Mouse (Mus musculus): ENCODE measurements at regions not wholly inside any gene's neighbourhood (a gene's known extent, or its start where the extent isn't known, plus 50 kb on each side); places are given as distances from the start of the nearest gene placed in this dataset.

DNA sequence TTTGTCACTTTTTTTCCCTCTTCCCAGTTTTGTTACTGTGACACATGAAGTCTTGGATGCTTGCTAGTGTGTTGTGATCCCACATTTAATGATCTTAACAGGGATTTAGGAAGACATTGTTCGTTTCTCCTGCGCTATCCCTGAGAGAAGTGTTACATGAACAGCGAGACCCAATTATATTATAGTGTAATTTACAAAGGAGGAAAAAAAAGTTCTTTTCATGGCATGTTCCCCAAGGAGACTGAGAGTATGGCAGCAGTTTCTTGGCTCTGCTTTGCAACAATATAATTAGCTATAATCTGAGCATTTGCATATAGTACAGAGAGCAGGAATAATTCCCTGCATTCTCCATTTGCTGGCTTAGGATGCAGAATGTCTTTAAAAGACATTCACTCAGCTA, 168.6 kb downstream of the Insc start:
- no peak for DNase-seq

DNA sequence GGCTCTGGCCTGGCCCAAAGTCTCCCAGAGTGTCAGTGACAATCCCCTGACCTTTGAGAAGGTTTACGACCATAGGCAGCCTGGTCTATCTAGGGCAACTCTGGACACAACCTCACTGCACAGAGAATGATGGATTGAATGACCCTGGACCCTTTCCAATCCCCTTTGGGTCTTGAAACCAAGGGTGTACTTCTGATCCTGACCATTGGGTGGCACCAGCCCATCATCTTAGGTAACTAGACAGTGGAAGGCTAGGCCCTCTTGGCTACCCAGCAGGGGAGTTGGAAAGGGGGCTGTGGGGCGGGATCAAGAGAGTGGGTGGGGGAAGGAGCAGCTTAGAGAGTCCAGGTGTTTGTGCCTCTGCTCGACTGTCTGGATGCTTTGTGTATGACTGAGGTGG, 178.7 kb downstream of the Insc start:
- DNase-seq, result peak; percentile 71

DNA sequence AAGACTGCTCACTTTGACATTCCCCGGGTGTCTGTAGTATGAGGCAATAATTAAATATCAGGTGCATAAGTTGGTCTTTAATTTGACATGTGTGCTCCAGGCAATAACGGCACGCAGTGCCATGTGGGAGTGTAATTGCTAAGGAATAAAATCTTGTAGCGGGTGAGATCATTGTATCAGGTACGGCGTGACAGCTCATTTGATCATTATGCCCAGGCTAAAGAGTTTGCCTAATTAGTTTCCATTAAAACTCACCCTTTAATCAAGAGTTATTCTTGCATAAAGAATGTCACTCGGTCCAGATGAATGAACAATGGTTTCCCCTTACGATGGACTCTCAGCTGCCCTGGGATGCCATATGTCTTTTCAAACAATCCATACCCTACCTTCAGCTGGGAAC, 190.4 kb downstream of the Insc start:
- no peak for DNase-seq

DNA sequence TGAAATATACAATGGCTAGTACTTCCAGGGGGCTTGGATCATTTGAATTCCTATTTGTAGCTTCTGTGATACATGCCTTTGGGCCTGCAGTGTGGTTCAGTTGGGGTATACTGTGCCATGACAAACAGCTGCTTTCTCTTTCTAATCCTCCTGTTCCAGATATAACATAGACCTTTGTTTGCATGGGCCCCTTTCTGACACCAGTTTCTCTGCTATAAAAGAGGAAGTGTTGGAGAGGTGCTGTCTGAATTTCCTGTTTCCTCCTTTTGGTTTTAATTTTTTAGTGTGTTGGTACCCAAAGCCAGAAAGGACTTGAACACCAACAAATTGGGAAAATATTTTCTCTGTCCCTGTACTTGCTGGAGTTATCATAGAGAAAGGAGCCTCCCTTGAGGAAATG, 207.3 kb downstream of the Insc start:
- no peak for DNase-seq

DNA sequence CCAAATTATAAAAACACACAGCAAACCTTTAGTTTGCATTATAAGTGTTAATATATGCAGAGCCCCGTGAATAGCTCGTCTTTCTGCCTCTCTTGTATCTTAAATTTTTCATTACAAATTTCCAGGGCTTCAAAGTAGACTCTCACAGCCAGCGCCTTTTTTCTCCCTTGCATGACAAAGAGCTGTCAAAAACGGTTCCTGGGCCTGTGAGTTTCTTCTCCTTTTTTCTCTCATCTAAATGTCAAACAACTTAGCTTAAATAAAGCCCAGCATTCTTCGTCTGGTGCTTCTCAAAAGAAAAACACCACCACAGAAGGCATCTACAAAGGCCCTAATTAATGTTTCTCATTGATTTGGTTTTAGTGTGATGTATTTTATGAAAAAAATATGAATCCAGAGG, 219.7 kb downstream of the Insc start:
- no peak for DNase-seq

DNA sequence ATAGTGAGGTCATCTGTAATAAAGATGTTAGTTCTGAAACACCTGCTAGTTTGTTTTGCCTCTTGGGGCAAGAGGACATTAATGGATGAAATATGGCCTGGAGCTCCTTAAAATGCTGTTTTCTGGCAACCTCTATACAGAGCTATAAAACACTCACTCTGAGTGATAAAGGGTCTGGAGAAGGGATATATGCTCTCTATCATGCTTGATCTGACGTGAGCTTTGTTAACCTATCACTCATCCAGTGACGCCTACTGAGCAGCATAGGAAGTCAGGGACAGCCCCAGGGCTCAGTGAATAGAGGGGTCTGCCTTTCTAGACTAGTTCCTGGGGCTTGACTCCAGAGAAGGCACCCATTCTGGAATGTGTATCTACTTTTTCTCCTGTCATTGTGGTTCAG, 222.4 kb downstream of the Insc start:
- no peak for DNase-seq

DNA sequence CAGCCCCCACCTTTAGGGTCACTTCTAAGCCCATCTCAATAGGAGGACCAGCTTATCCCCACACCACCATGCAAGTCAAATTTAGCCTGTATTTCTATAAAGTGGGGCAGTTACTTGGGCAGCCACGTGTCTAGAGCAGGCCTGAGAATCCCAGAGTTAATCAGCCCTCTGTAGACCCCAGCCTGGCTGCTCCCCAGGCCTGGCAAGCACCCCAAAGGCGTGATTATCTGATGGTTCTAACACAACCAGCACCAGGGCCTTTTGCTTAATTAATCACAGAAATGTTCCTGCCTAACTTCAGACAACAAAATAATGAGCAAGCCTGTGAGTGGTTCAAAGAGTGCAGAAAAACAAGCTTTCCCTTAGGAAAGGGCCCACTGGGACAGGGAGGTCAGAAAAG, 243.0 kb downstream of the Insc start:
- no peak for DNase-seq

DNA sequence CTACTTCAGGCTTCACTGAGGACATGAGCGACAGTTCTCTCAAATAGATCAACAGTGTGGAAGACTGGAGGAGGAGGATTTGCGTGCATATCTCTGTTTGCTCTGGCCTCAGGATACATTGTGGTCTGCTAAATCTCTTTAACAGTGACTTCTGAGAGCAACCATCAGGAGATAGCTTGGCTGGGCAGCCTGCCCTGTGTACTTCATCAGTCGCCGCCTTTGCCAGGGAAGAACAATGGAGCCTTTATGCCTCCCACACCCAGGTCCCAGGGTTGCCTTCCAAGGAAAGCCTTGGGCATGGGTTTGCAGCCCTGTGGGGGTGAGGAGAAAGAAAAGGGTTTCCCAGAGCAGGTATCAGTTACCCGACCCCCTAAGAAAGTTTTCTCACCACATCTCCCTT, 247.8 kb downstream of the Insc start:
- peak; percentile 5 for DNase-seq

DNA sequence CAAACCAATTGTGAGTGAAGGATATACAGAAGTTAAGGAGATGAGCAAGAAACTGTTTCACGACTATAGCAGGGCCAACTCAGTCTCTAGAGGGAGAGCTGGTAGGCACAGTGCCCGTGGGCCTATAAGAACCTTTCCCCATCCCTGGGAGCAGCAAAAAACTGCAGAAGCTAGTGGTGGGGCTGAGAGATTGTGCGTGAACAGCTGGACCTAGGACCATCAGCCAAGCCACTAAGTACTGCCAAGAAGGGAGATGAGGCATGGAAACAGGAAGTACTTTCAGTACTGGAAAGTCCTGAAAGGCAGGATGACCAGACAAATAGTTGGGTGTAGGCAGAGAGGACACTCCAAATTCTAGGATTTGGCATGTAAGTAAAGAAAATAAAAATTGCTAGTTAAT, 248.9 kb downstream of the Insc start:
- peak; percentile 16 for DNase-seq

DNA sequence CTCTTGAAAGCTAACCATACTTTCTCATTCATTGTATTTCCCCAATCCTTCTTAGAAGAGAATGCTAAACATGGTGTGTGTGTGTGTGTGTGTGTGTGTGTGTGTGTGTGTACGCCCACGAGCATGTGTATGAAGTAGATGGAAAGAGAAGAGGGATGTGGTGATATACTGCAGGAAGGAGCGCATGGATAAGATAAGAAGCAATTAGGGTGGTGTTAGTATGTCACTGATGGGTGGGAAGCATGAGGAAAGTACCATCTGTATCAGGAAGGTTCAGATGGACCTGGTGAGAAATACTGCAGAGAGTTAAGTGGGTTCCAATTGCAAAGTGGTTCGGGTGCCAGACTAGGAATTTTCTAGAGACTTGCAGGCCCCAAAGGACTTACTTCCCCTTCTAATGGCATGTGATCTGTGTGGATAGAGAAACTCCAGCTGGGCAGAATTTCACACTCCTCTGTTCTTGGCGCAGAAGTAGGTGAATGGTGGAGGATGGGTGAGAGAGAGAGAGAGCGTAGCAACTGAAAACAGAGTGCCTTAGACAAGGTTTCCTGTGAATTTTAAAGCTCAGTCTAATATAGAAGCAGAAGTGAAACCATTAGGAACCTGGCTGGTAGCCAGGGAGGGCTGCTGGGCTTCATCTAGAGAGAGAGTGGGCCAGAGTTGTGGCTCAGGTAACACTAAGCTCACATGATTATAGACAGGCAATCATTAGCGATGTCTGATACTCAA, 257.5 kb downstream of the Insc start:
- peak; percentile 50 for DNase-seq

DNA sequence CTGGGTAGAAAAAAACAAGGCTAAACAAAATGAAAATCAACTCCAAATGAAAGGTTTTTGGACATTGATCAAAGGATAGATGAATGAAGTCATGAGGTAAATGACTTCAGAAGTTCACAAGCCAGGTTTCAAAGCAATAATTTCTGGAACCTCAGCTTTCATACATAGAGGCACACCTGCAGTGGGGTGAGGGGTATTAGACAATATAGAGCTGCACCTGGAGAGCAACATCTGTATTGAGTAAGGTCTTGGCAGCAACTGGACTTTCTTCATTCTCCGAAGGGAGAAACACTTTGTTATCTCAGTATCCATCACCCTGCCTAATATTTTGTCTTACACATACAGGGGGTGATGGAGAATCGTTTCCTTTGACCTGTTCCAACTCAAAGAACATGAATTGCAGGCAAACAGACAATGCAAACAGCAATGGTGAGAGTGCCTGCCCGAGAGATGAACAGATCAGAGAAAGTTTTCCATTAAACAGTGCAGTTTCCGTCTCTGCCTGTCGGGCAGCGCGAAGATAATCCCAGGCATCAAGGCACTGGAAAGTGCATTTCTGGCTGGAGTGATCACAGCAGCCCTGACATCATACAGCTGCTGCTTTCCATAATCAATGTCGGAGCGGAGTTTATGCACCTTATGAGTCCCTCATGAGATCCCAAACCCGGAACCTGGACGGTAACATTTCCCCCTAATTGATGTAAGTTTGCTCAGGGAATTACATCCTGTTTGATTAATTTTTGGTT, 270.9 kb downstream of the Insc start:
- no peak for DNase-seq

DNA sequence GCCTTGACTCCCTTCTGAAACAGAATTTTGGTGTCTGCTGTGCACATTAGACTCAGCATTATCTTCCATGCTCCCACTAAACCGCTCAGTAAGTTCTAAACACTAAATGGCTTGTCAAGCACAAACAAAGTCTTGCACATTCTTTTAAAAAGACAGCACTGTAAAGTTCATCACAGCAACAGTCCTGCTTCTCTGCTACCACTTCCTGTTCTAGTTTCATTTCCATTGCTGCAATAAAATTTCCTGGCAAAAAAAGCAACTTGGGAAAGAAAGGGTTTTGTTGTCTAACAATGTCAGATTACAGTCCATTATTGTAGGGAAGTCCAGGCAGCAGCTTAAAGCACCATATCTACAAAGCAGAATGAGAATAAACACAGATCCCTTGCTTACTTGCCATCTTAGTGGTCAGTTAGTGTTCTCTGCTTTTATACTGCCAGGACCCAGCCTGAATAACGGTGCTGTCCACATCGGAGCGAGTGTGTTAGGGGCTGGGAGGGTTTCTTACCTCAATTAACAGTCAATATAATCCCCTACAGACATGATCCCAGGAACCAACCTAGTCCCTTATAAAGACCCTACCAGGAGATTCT, 276.0 kb downstream of the Insc start:
- no peak for DNase-seq

DNA sequence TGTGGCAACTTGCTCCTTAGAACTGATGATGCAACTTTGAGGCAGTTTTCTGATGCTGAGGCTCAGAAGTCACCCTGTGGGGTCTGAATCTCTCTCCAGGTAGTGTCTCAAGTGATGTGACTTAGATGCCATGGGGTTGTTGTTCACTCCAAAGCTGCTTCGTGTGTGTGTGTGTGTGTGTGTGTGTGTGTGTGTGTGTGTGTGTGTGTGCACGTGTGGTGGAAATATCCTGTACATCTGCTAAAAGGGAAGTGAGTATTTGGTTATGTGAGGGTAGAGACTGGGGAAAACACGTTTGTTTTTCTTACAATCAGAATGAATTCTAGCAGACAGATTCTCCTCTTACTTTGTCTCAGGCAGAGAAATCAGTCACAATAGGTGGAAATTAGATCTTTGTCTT, 276.5 kb downstream of the Insc start:
- no peak for DNase-seq

DNA sequence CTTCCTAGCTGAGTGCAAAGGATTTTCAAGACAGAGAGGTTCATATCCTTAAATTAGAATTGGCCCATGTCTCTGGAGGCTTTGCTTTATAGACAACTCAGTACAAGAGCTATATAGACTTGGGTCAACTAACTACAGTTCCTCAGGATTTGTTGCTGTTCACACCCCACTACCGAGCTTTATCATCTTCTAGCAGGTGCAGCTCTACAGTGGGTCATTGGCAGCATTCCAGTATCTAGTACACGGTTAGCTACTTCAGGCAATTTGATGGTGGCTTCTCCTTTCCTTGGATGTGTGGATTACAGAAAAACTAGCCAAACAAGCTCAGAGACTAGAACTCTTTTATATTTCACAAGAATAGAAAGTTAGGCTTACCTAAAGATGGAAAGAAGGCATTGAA, 282.3 kb downstream of the Insc start:
- no peak for DNase-seq

DNA sequence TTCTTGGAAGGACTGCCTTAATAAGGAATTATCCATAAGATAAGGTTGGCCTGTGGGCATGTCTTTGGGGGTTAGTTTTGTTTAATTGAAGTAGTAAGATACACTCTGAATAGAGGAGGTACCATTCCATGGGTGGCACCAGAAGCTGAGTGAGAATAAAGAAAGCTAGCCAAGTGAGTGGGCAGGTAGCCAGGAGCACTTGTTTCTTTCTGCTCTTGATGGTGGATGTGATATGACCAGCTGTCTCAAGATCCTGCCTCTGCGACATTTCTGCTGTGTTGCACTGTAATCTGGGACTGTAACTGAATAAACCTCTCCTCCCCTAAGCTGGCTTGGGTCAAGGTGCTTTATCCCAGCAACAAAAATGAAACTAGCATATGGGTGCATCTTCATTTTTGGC, 284.2 kb downstream of the Insc start:
- DNase-seq, result no peak

DNA sequence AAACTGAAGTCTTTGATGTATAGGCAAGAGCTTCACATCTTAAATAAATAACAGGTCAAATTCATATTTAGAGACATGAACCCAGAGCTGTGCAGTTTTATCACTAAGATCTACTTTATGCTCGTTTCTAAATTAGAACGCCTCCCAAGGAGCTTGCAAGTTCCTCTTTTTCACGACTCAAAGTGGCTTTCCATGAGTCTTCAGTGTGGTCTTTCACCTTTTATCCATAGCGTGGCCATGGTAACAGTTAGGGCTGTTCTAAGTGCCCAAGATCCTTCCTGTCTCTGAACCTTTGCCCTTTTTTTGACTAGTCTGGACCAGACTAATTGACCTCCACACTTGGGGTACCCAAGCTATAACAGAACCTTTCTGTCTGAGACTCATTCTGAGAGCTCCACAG, 290.5 kb downstream of the Insc start:
- no peak for DNase-seq

DNA sequence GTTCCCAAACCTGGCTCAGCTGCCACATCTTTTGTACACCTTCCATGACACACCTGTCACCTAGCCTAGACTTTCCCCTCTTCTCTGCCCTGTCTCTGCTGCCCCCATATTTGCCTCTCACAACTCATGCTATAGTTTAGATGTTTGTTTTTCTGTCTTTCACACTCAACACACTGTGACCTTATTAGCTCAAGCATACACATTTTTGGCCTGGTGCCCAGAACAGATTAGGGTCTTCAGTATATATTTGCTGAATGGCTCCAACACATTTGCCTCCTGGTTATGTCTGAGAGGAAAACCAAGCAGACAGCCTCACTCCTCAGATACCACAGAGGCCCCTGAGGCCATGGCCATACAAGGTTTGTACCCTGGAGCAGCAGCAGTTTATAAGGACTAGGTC, 312.0 kb downstream of the Insc start:
- no peak for DNase-seq

DNA sequence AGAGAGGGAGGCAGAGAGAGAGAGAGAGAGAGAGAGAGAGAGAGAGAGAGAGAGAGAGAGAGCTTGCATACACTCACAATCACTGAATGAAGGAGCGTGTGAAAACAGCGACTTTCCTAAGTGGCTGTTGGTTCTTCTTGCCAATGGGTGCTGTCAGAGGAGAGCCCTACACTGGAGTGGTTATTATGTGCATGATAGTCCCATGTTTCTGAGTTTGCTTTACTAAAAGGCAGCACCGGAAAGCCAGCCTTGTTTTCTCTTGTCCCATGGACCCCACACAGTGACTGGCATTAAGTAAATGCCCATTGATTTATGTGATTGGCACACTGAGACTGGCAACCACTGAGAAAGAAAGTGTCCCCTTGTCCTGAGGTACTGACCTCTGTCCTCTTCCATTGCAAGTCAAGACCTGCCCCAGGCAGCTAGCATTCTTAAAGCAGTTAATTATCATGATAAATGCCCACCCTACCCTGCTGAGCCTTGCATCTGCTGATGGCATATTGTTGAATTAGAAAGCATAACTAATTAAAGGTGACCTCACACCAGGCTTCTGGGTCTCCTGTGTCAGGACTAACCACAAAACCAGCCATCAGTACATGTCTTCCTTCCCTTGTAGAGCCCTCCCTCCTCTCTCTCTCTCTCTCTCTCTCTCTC, 313.6 kb downstream of the Insc start:
- DNase-seq, result no peak

DNA sequence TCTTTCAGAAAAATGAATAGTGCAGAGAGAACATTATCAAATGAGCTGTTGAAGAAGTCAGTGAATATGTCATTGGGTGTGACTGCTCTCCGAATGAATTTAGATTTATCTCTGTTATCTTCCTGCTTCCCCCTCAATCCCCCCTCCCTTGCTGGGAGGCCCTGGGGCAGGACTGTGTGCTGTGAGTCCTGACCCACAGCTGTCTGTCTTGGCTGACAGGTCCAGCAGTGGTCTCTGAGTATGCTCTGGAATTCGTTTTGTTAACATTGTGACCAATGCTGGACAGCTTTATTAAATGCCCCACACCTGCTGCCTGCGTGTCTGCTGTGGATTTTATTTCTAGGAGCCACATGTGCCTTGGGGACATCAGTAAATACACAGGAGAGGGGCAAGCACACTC, 314.2 kb downstream of the Insc start:
- no peak for DNase-seq

DNA sequence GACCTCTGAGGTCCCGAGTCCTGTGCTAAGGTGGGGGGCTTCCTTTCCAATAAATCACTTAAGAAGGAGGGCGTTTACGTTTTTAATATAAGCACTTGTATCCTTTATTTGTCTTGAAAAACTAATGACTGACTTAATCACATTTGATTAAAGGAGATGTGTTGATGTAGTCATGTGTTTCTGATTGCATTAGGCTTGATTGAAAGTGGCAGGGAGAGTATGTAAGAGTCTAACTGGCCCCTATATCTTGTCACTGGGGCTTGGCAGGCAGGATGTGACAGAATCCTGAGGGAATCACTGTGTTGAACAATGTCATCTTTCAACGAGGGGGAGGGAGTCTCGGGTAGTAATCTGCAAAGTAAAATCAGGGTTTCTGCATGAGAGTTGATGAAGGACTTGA, 316.7 kb downstream of the Insc start:
- DNase-seq, result no peak

DNA sequence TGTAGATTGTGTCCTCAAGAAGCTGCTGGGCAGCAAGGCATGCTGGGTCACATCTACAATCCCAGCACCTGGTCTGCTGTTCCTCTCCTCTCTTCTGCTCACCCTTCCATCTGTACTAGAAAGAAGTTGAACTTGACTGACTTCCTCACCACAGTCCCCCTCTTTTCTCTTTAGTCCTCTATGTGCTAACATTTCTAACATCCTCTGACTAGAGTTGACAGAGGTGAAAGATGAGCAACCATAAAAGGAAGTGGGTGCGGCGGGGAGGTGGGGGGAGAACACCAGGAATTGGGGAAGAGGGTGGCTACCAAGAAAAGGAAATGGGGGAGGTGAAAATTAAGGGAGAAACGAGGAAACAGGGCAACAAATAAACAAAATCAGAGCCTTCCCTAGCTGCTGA, 319.3 kb downstream of the Insc start:
- DNase-seq, result no peak

DNA sequence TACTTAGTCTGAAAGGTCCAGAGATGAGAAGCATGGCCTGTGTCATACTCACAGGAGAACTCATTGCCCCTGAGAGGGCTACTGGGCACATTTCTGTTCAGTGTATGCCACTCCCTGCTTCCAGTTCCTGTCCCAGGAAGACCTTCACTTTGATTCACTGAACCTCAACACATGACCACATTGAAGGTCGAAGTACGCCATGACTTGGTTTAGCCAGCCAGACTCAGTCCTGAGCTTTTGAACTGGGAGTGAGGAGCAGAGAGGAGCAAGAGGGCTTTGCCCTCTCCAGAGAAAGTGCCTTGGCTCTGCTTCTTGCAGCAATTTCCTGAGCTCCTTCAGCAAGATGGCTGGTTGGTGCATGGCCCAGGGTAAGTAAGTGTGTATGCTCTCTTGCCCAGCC, 324.1 kb downstream of the Insc start:
- DNase-seq, result no peak

DNA sequence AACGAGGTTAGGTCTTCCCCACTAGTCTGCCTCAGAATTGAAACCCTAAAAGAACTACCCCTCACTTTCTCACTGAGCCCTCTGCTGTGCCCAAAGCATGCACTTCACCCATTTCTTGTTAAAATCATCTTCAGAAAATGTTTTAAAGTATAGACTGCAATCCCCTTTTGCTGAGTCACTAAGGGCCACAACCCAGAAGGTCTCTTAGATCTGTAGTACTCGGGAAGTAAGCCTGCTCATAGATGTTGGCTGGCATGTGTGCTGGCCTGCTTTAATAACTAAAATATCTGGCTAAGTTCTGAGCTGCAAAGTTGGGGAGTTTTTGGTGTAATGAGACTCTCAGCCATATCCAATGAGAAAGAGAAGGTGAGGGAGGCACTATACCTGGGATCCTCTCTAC, 329.9 kb downstream of the Insc start:
- no peak for DNase-seq

DNA sequence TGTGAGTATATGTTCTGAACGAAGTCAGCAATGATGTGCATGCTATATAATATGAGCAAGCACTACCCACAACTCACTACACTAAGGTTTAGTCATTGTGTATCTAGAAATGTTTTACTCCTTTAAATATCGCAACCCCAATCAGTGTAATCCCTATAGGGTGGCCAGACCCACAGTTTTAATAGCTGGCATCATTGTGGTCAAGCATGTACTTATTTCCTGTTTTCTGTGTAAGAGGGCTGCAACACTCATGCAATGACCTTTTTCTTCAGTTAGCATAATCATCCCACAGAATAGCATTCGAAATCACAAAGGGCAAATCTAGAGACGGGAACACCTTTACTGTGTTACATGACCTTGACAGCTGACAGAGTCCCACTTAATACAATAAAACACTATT, 333.3 kb downstream of the Insc start:
- no peak for DNase-seq
